26 mouse cellular contexts compared by ENCODE assay signal in genomic region chr4:129357613-129358163, GRCm38 (mm10). TPM values are rescaled to one million over a fixed set of nuclear protein-coding genes. Genes with fewer than 3 reads are reported as not detected.
DNase-seq lines count a peak whose midpoint lies in the region; ATAC-seq and TF ChIP-seq lines count a peak whose summit lies in the region.
"Had no signal": no experiment of that assay in that cellular context is flagged by ENCODE, and none has a peak within 500 bp of the region (broad histone marks: within the 10 kb centered on the region; RNA-seq: fewer than 3 reads in every experiment).

No protein-coding gene starts in this region.

- WGBS in kidney, embryonic 15.5 days: 48% methylated on average over 15 of the region's 15 CpGs
- WGBS in kidney, postnatal 0 days: 51% methylated on average over 15 of the region's 15 CpGs

- no peaks in the 10 kb centered on the region for H3K27me3 ChIP-seq in kidney, embryonic 15.5 days
- H3K27me3 ChIP-seq in kidney, postnatal 0 days (ENCODE audit: insufficient read depth, low read length): no peaks in the 10 kb centered on the region
- H3K27me3 ChIP-seq: embryonic facial prominence, embryonic 13.5 days; embryonic facial prominence, embryonic 15.5 days; forebrain, embryonic 12.5 days; Patski had no signal

- H3K4me2 ChIP-seq in kidney, embryonic 15.5 days: no peak overlapping the region
- no peak overlapping the region for H3K4me2 ChIP-seq in kidney, postnatal 0 days (ENCODE audit: low read length)
- H3K4me2 ChIP-seq: embryonic facial prominence, embryonic 13.5 days; embryonic facial prominence, embryonic 15.5 days; forebrain, embryonic 12.5 days had no signal

- H3K27ac ChIP-seq in kidney, embryonic 15.5 days: peak overlapping the region; percentile 49; the same call in 1 of the 2 replicates
- H3K27ac ChIP-seq in kidney, postnatal 0 days: no peak overlapping the region
- H3K27ac ChIP-seq: embryonic facial prominence, embryonic 13.5 days; embryonic facial prominence, embryonic 15.5 days; forebrain, embryonic 10.5 days; forebrain, embryonic 12.5 days had no signal

- no peaks in the 10 kb centered on the region for H3K9me3 ChIP-seq in kidney, embryonic 15.5 days (replicated peaks)
- H3K9me3 ChIP-seq in kidney, postnatal 0 days (replicated peaks; ENCODE audit: low read length): no peaks in the 10 kb centered on the region
- H3K9me3 ChIP-seq: embryonic facial prominence, embryonic 13.5 days; embryonic facial prominence, embryonic 15.5 days; forebrain, embryonic 10.5 days; forebrain, embryonic 12.5 days; G1E had no signal

- peaks cover 75% of the 10 kb centered on the region for H3K36me3 ChIP-seq in kidney, embryonic 15.5 days
- H3K36me3 ChIP-seq in kidney, postnatal 0 days (ENCODE audit: insufficient read depth, low read length): peaks cover 17% of the 10 kb centered on the region; the same call in 1 of the 2 replicates
- H3K36me3 ChIP-seq: G1E had no signal

- H3K4me1 ChIP-seq in kidney, embryonic 15.5 days: 0 out of 2 replicates have a peak, but pooled peaks cover 3% of the 10 kb centered on the region
- no peaks in the 10 kb centered on the region for H3K4me1 ChIP-seq in kidney, postnatal 0 days (replicated peaks; ENCODE audit: insufficient read depth, low read length)
- H3K4me1 ChIP-seq: embryonic facial prominence, embryonic 13.5 days; embryonic facial prominence, embryonic 15.5 days; forebrain, embryonic 10.5 days; forebrain, embryonic 12.5 days had no signal

- TF ChIP-seq CTCF in kidney, postnatal 0 days (IDR thresholded peaks at IDR 0.05; ENCODE audit: low read depth): no peak

- H3K9ac ChIP-seq in kidney, embryonic 15.5 days: no peak overlapping the region
- no peak overlapping the region for H3K9ac ChIP-seq in kidney, postnatal 0 days (ENCODE audit: low read depth, low read length)
- H3K9ac ChIP-seq: embryonic facial prominence, embryonic 13.5 days; embryonic facial prominence, embryonic 15.5 days; forebrain, embryonic 12.5 days had no signal

- peak; percentile 69 for ATAC-seq in kidney, embryonic 15.5 days (replicated peaks; ENCODE audit: low FRiP score)
- no peak for ATAC-seq in kidney, postnatal 0 days (replicated peaks; ENCODE audit: low FRiP score, low read depth)
- ATAC-seq in granulocyte monocyte progenitor cell, adult 5-6 weeks (replicated peaks; ENCODE audit: poor library complexity, severe bottlenecking): peak; percentile 25; the same call in 1 of the 2 replicates
- ATAC-seq: activated CD4-positive, CD25-positive, alpha-beta regulatory T cell, adult 4 months; forebrain, embryonic 14.5 days; forebrain, embryonic 16.5 days; Patski had no signal

- H3K4me3 ChIP-seq in kidney, embryonic 15.5 days (replicated peaks): no peak overlapping the region
- H3K4me3 ChIP-seq in kidney, postnatal 0 days (replicated peaks; ENCODE audit: low read depth, low read length): no peak overlapping the region
- H3K4me3 ChIP-seq: embryonic facial prominence, embryonic 13.5 days; embryonic facial prominence, embryonic 15.5 days; erythroblast, embryonic 14.5 days; forebrain, embryonic 10.5 days; forebrain, embryonic 12.5 days had no signal

- no peak for DNase-seq in kidney, adult 9 months
- DNase-seq in kidney, postnatal 0 days (ENCODE audit: low spot score): peak; percentile 66
- no peak for DNase-seq in kidney, adult 18-20 months
- no peak for DNase-seq in cerebellum, postnatal 14 days
- no peak for DNase-seq in lung, adult 18-20 months
- DNase-seq: adrenal gland, adult 8-10 months; adrenal gland, postnatal 14 days; adrenal gland, postnatal 36 days; cerebellum, adult 11-12 months; cerebellum, adult 2 months; cerebellum, adult 9-10 months; cerebellum, postnatal 10 days; cerebellum, postnatal 36 days; embryo, embryonic 11 days had no signal

RNA-seq across cellular contexts. Expression of gene Zbtb8a, which starts 20.2 kb away (rescaled TPM):
- polyA plus RNA-seq in kidney, embryonic 15.5 days (2015; fragmentation: Nextera tagmentation; extraction: Ambion mirVana): 15.7 and 18.0 TPM in 2 replicates
- 12.3 and 13.7 TPM in 2 replicates for polyA plus RNA-seq in kidney, postnatal 0 days (2015; fragmentation: Nextera tagmentation; extraction: Ambion mirVana)
- 0.30 and 5.4 TPM in 2 replicates for total RNA-seq in granulocyte monocyte progenitor cell, adult 5-6 weeks (2014; fragmentation: Nextera tagmentation)
- 6.9 and 7.6 TPM in 2 replicates for total RNA-seq in granulocyte monocyte progenitor cell, adult 5-6 weeks (2017)

RNA-seq across cellular contexts. Expression of gene Zbtb8os, which starts 22.2 kb away (rescaled TPM):
- polyA plus RNA-seq in kidney, embryonic 15.5 days (2015; fragmentation: Nextera tagmentation; extraction: Ambion mirVana): 46.9 and 47.5 TPM in 2 replicates
- 55.9 and 60.8 TPM in 2 replicates for polyA plus RNA-seq in kidney, postnatal 0 days (2015; fragmentation: Nextera tagmentation; extraction: Ambion mirVana)
- total RNA-seq in granulocyte monocyte progenitor cell, adult 5-6 weeks (2014; fragmentation: Nextera tagmentation): 87.7 and 90.3 TPM in 2 replicates
- 67.3 and 124 TPM in 2 replicates for total RNA-seq in granulocyte monocyte progenitor cell, adult 5-6 weeks (2017)

RNA-seq across cellular contexts. Expression of gene Rbbp4, which starts 22.5 kb away (rescaled TPM):
- 430 and 490 TPM in 2 replicates for polyA plus RNA-seq in kidney, embryonic 15.5 days (2015; fragmentation: Nextera tagmentation; extraction: Ambion mirVana)
- 339 and 363 TPM in 2 replicates for polyA plus RNA-seq in kidney, postnatal 0 days (2015; fragmentation: Nextera tagmentation; extraction: Ambion mirVana)
- 160 and 220 TPM in 2 replicates for total RNA-seq in granulocyte monocyte progenitor cell, adult 5-6 weeks (2014; fragmentation: Nextera tagmentation)
- total RNA-seq in granulocyte monocyte progenitor cell, adult 5-6 weeks (2017): 133 and 136 TPM in 2 replicates
